Mouse (Mus musculus) heart, postnatal 0 days (tissue): Measurements from ENCODE around the gene Tmem198. TPM values are rescaled to one million over a fixed set of nuclear protein-coding genes. Genes with fewer than 3 reads are reported as not detected.
A peak's percentile ranks its signal among the peaks of the same experiment; 100 is the strongest.

Experiments used
- ATAC-seq: fragments of 200-750 bp; cut with Nextera tagmentation; 2 replicates; pipeline ENCODE4 v1.8.0; 2017; ENCODE audit warnings: low read depth, moderate number of reproducible peaks, moderate library complexity; ENCODE audit not compliant: insufficient read depth
- DNase-seq: peaks from one replicate; pipeline ENCODE4 v3.0.0-alpha.2; 2016; ENCODE audit warnings: low spot score
- H3K27ac ChIP-seq: fragments of 300-500 bp; sonication (generic); 2 replicates; pipeline ENCODE4 v1.5.1; 2014; ENCODE audit warnings: low read depth, mild to moderate bottlenecking
- H3K27me3 ChIP-seq: fragments of 300-500 bp; sonication (generic); 2 replicates; pipeline ENCODE4 v1.6.1; 2014; ENCODE audit warnings: low read length, mixed read lengths; ENCODE audit not compliant: control insufficient read depth, insufficient read depth
- H3K36me3 ChIP-seq: fragments of 300-500 bp; sonication (generic); replicated peaks from 2 replicates; pipeline ENCODE4 v1.6.1; 2014; ENCODE audit warnings: low read length, mixed read lengths; ENCODE audit not compliant: control insufficient read depth, insufficient read depth
- H3K4me1 ChIP-seq: fragments of 300-500 bp; sonication (generic); 2 replicates; pipeline ENCODE4 v1.6.1; 2014; ENCODE audit warnings: antibody characterized with exemption; ENCODE audit not compliant: control insufficient read depth, insufficient read depth
- H3K4me2 ChIP-seq: fragments of 300-500 bp; sonication (generic); 2 replicates; pipeline ENCODE4 v1.6.1; 2014; ENCODE audit warnings: low read depth, mild to moderate bottlenecking, low read length, moderate library complexity
- H3K4me3 ChIP-seq: fragments of 300-500 bp; sonication (generic); 2 replicates; pipeline ENCODE4 v1.5.1; 2014; ENCODE audit warnings: low read depth, low read length
- H3K9ac ChIP-seq: fragments of 300-500 bp; sonication (generic); replicated peaks from 2 replicates; pipeline ENCODE4 v1.6.1; 2014; ENCODE audit warnings: low read depth, low read length, mixed read lengths
- H3K9me3 ChIP-seq: fragments of 300-500 bp; sonication (generic); replicated peaks from 2 replicates; pipeline ENCODE4 v1.6.1; 2016; ENCODE audit warnings: low read length; ENCODE audit not compliant: control insufficient read depth
- CTCF ChIP-seq: IDR thresholded peaks from 2 replicates; pipeline ENCODE4 v1.5.1; 2016; ENCODE audit warnings: antibody characterized with exemption, control low read depth, low read depth
- EP300 ChIP-seq: IDR thresholded peaks from 2 replicates; pipeline ENCODE4 v1.6.1; 2016; ENCODE audit warnings: antibody characterized with exemption, low read depth
- WGBS: fragments of 180-500 bp; shearing (Covaris S2); extraction: QIAGEN DNeasy Blood & Tissue Kit; methylation state at CpG from one replicate; pipeline ENCODE4 v1.1.7; 2014; 5-methylcytosine and 5-hydroxymethylcytosine counted together
- polyA plus RNA-seq: library from polyadenylated mRNA; unstranded; fragments of >200 nt; fragmentation: Nextera tagmentation; extraction: Ambion mirVana; gene quantifications from 2 replicates; pipeline ENCODE4 v1.2.1, GENCODE M21; 2015
- total RNA-seq: library from RNA; depleted of rRNA; stranded (reverse); fragments of >200 nt; gene quantifications from 2 replicates; pipeline ENCODE4 v1.2.3, GENCODE M21; 2014; ENCODE audit warnings: low replicate concordance

The Tmem198 gene
- total and polyA plus RNA-seq, 2 experiments from 2014 or later, result 0.61 TPM; not detected in 1

GRCm38 (mm10) chr1:75449377-75450135 lies 29.8 kb upstream of the Tmem198 start:
- no peak overlapping the region for H3K27ac ChIP-seq
- H3K9ac ChIP-seq, result no peak overlapping the region
- H3K4me1 ChIP-seq, result peaks cover 22% of the 10 kb centered on the region
- no peak overlapping the region for H3K4me2 ChIP-seq
- no peaks in the 10 kb centered on the region for H3K9me3 ChIP-seq
- H3K27me3 ChIP-seq, result peaks cover 80% of the 10 kb centered on the region
- 15% methylated on average over 8 of the region's 8 CpGs for WGBS
- DNase-seq (no peak), ATAC-seq (no peak)
- TF ChIP-seq CTCF (no peak), EP300 (no peak)
- no peaks in the 10 kb centered on the region for H3K36me3 ChIP-seq
- H3K4me3 ChIP-seq, result no peak overlapping the region

DNA sequence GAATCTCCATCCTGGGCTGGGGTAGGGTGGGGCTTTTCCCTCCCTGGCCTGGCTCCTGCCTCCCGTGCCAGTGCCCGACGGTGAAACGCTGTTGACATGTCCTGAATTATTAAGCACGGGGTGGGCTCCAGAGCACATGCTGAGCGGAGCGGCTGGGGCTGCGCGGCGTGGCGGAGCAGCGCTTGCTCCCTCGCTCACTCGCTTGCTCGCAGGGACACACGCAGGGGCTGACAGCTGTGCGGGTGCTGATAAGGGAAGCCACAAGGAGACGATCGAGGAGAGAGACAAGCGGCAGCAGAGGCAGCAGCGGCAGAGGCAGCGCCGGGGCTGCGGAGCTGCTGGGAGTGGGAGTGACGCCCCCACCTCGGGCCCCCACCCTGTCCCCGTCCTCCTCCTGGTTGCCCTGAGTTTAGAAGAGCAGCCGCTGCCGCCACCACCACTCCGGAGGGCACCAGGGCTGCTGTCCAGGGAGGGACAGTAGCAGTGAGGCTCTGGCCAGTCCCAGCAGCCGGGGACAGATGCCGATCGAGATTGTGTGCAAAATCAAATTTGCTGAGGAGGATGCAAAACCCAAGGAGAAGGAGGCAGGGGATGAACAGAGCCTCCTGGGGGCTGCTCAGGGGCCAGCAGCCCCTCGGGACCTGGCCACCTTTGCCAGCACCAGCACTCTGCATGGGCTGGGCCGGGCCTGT lies 28.9 kb upstream of the Tmem198 start, which contains the start of gene Asic4:
Gene Asic4 (plus strand): TSS at position 123 of the 692 bp plus-strand sequence.
- Histone ChIP-seq H3K27ac (no peak within 1 kb of the TSS), H3K4me3 (peak within 1 kb of the TSS; percentile 29), H3K9ac (peak within 1 kb of the TSS; percentile 20; the same call in 1 of the 2 replicates), H3K4me1 (peaks cover 20% of the 10 kb centered on the region), H3K36me3 (no peaks in the 10 kb centered on the region), H3K9me3 (no peaks in the 10 kb centered on the region), H3K27me3 (peaks cover 77% of the 10 kb centered on the region), H3K4me2 (peak within 1 kb of the TSS; percentile 39)
- TF ChIP-seq EP300 (no peak), CTCF (no peak)
- WGBS, result 1% methylated on average over 28 of the region's 35 CpGs
- ATAC-seq (no peak), DNase-seq (no peak)

- Histone ChIP-seq H3K4me1 (peaks cover 12% of the 10 kb centered on the region; the same call in 1 of the 2 replicates), H3K27me3 (peaks cover 81% of the 10 kb centered on the region), H3K9ac (no peak overlapping the region), H3K4me3 (no peak overlapping the region), H3K27ac (no peak overlapping the region), H3K36me3 (no peaks in the 10 kb centered on the region), H3K4me2 (no peak overlapping the region), H3K9me3 (no peaks in the 10 kb centered on the region)
- ATAC-seq, result no peak
- TF ChIP-seq CTCF (no peak), EP300 (no peak)
- no peak for DNase-seq
- 80% methylated on average over 5 of the region's 5 CpGs for WGBS
Measured at GRCm38 (mm10) chr1:75451900-75452299, 27.4 kb upstream of the Tmem198 start.

- Histone ChIP-seq H3K27ac (no peak overlapping the region), H3K9me3 (no peaks in the 10 kb centered on the region), H3K4me2 (no peak overlapping the region), H3K27me3 (peaks cover 64% of the 10 kb centered on the region), H3K4me3 (no peak overlapping the region), H3K9ac (no peak overlapping the region), H3K4me1 (peaks cover 6% of the 10 kb centered on the region), H3K36me3 (no peaks in the 10 kb centered on the region)
- no peak for TF ChIP-seq EP300
- WGBS, result 68% methylated on average over 3 of the region's 3 CpGs
- ATAC-seq, result no peak
- DNase-seq, result no peak
Measured at GRCm38 (mm10) chr1:75455433-75455832, 23.9 kb upstream of the Tmem198 start.

DNA sequence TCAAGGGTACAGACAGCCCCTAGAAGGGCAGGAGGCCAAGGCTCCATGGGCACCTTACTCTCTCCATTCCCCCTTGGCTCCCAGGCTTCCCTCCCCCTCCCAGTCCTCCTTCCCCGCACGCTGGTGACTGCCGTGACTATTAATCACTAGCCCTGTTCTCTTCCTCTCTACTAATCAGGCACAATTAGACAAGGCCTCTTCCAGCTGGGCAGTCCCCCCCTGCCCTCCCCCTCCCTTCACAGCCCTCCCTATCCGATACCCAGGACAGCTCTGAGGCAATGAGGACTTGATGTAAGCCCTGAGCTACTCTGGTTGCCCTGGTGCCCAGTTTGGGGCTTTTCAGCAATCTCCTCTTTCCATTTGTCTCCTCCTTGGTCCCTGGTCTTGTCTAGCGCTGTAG lies 23.4 kb upstream of the Tmem198 start:
- TF ChIP-seq EP300, result no peak
- TF ChIP-seq CTCF, result no peak
- Histone ChIP-seq H3K4me1 (peaks cover 6% of the 10 kb centered on the region), H3K36me3 (no peaks in the 10 kb centered on the region), H3K4me2 (no peak overlapping the region), H3K27ac (no peak overlapping the region), H3K27me3 (peaks cover 59% of the 10 kb centered on the region), H3K4me3 (no peak overlapping the region), H3K9me3 (no peaks in the 10 kb centered on the region), H3K9ac (no peak overlapping the region)
- ATAC-seq, result no peak
- no peak for DNase-seq
- WGBS, result 45% methylated on average over 5 of the region's 5 CpGs
